Mouse (Mus musculus) C2C12 (cell line): ENCODE results near the gene Als2cr12.

Source experiments
- CEBPB ChIP-seq: IDR thresholded peaks from one replicate; pipeline ENCODE4 v1.6.1; 2011; ENCODE audit warnings: low read depth, mild to moderate bottlenecking, control low read depth, moderate library complexity
- CTCF ChIP-seq: IDR thresholded peaks from one replicate; pipeline ENCODE4 v1.5.1; 2011; ENCODE audit not compliant: control insufficient read depth, insufficient read depth, insufficient read length
- FOSL1 ChIP-seq: IDR thresholded peaks from one replicate; pipeline ENCODE4 v1.8.0; 2011; ENCODE audit warnings: mild to moderate bottlenecking, low read length; ENCODE audit not compliant: poor library complexity, insufficient read depth, severe bottlenecking
- MAX ChIP-seq: IDR thresholded peaks from one replicate; pipeline ENCODE4 v1.6.1; 2011; ENCODE audit warnings: mild to moderate bottlenecking, control low read depth
- MYOD1 ChIP-seq: IDR thresholded peaks from one replicate; pipeline ENCODE4 v1.6.1; 2011; ENCODE audit warnings: low read depth; ENCODE audit not compliant: control insufficient read depth, insufficient read length
- USF1 ChIP-seq: IDR thresholded peaks from one replicate; pipeline ENCODE4 v1.6.1; 2011; ENCODE audit warnings: low read depth, mild to moderate bottlenecking, control low read depth, moderate library complexity

DNA sequence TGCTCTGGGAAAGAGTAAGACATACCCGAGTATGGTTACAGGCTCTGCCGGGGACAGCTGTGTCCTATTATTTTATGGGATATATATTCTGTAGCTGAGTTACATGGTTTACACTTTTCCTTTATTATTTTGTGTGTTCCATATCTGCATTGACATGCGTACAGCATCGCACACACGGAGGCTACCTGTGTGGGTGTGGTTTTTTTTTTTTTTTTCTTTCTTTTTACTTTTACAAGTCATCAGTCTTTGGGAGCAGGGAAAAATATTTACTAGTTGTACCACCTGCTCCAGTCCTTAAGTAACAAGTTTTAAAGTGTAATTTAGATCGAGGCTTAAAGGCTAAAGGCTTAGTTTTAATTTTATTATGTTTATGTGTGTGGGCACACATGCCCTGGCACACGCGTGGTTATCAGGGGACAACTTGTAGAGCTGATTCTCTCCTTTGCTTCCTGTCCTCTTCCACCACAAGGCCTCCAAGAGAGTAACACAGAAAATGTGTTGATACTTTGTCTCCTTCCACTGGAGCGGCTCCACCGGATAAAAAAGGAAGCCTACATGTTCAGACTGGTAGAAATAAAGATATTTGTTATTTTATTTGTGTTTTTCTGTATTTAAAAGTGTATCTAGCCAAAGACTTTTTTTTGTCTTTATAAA, 15.0 kb upstream of the Als2cr12 start:
- no peak for TF ChIP-seq CTCF
- TF ChIP-seq FOSL1 = no peak
- TF ChIP-seq USF1 = no peak
- no peak for TF ChIP-seq CEBPB
- no peak for TF ChIP-seq MYOD1
- no peak for TF ChIP-seq MAX
